Mouse (Mus musculus) stomach, postnatal 0 days (tissue): ENCODE measurements at regions not wholly inside any gene's neighbourhood (a gene's known extent, or its start where the extent isn't known, plus 50 kb on each side); places are given as distances from the start of the nearest gene placed in this dataset.

Source experiments
- ATAC-seq: fragments of 200-750 bp; cut with Nextera tagmentation; 2 replicates; pipeline ENCODE4 v1.8.0; 2017; ENCODE audit not compliant: low FRiP score, low TSS enrichment
- DNase-seq: peaks from one replicate; pipeline ENCODE4 v3.0.0-alpha.2; 2016; ENCODE audit warnings: low spot score
- H3K27ac ChIP-seq: fragments of 300-500 bp; sonication (generic); replicated peaks from 2 replicates; pipeline ENCODE4 v1.5.1; 2014; ENCODE audit warnings: mild to moderate bottlenecking, control low read depth
- H3K27me3 ChIP-seq: fragments of 300-500 bp; sonication (generic); 2 replicates; pipeline ENCODE4 v1.6.1; 2014; ENCODE audit warnings: low read length; ENCODE audit not compliant: control insufficient read depth, insufficient read depth
- H3K36me3 ChIP-seq: fragments of 300-500 bp; sonication (generic); 2 replicates; pipeline ENCODE4 v1.6.1; 2014; ENCODE audit warnings: low read length, mixed read lengths; ENCODE audit not compliant: control insufficient read depth, insufficient read depth
- H3K4me1 ChIP-seq: fragments of 300-500 bp; sonication (generic); replicated peaks from 2 replicates; pipeline ENCODE4 v1.6.1; 2014; ENCODE audit warnings: antibody characterized with exemption; ENCODE audit not compliant: control insufficient read depth, insufficient read depth
- H3K4me2 ChIP-seq: fragments of 300-500 bp; sonication (generic); replicated peaks from 2 replicates; pipeline ENCODE4 v1.6.1; 2014; ENCODE audit warnings: low read depth, mild to moderate bottlenecking, control low read depth, moderate library complexity
- H3K4me3 ChIP-seq: fragments of 300-500 bp; sonication (generic); 2 replicates; pipeline ENCODE4 v1.5.1; 2014; ENCODE audit warnings: low read depth, low read length, control low read depth
- H3K9ac ChIP-seq: fragments of 300-500 bp; sonication (generic); 2 replicates; pipeline ENCODE4 v1.6.1; 2014; ENCODE audit warnings: mild to moderate bottlenecking, low read length, control low read depth, mixed read lengths
- H3K9me3 ChIP-seq: fragments of 300-500 bp; sonication (generic); 2 replicates; pipeline ENCODE4 v1.6.1; 2016; ENCODE audit warnings: low read length; ENCODE audit not compliant: control insufficient read depth
- CTCF ChIP-seq: IDR thresholded peaks from 2 replicates; pipeline ENCODE4 v1.5.1; 2016; ENCODE audit warnings: antibody characterized with exemption, low read depth, mild to moderate bottlenecking, moderate library complexity
- EP300 ChIP-seq: optimal IDR thresholded peaks from 2 replicates; pipeline ENCODE3; 2016; ENCODE audit warnings: antibody characterized with exemption
- WGBS: fragments of 180-500 bp; shearing (Covaris S2); extraction: QIAGEN DNeasy Blood & Tissue Kit; methylation state at CpG from one replicate; pipeline ENCODE4 v1.1.7; 2014; 5-methylcytosine and 5-hydroxymethylcytosine counted together

DNA sequence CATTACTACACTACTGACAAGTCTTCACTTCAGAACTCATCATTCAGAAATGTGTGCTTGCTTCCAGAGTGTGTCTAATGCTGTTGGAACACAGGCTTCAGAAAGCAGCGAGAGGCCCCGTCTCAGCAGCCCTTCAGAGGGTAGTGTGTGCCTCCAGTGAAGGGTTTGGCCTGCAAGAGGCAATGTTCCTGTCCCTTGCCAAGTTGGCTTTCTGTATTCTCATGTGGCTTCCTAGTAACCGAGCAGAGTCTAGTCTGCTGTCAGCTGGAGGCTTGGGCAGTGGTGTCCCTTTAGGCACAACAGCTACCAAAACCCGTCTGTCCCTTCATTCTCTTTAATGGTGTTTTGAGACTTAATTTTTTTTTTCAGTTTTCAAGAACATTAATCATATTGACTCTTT is 173.3 kb upstream of the Col8a1 start:
- Histone ChIP-seq H3K9me3 (no peaks in the 10 kb centered on the region), H3K36me3 (no peaks in the 10 kb centered on the region), H3K4me2 (no peak overlapping the region), H3K27ac (no peak overlapping the region), H3K9ac (no peak overlapping the region), H3K4me3 (no peak overlapping the region), H3K4me1 (no peaks in the 10 kb centered on the region), H3K27me3 (no peaks in the 10 kb centered on the region)
- no peak for ATAC-seq
- WGBS = 80% methylated on average over 4 of the region's 4 CpGs
- TF ChIP-seq EP300 (no peak), CTCF (no peak)
- no peak for DNase-seq

DNA sequence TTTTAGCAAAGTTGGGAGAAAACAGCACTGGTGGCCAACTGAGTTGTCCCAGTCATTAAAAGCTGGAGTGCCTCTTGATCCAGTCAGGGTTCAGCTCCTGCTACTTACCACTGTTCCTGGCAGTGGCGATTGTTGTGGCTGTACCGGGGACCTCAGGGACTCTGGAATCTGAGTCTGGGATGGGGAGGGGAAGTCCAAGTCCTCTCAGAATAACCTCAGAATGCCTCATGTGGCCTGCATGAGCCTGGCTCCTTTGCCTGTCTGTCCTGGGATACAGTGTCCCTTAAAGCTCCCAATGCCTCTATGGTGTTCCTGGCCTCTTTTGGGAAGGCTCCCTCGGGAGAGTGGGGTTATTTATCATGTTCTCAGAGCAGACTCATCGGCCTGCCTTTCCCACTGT is 173.8 kb upstream of the Col8a1 start:
- H3K4me2 ChIP-seq = no peak overlapping the region
- no peaks in the 10 kb centered on the region for H3K36me3 ChIP-seq
- DNase-seq = no peak
- no peak for TF ChIP-seq EP300
- no peak for TF ChIP-seq CTCF
- H3K27me3 ChIP-seq = no peaks in the 10 kb centered on the region
- no peaks in the 10 kb centered on the region for H3K4me1 ChIP-seq
- no peak overlapping the region for H3K9ac ChIP-seq
- H3K27ac ChIP-seq = no peak overlapping the region
- H3K4me3 ChIP-seq = no peak overlapping the region
- no peak for ATAC-seq
- 48% methylated on average over 4 of the region's 4 CpGs for WGBS
- no peaks in the 10 kb centered on the region for H3K9me3 ChIP-seq

- Histone ChIP-seq H3K27me3 (no peaks in the 10 kb centered on the region), H3K9me3 (no peaks in the 10 kb centered on the region), H3K4me1 (no peaks in the 10 kb centered on the region), H3K9ac (no peak overlapping the region), H3K27ac (no peak overlapping the region), H3K36me3 (no peaks in the 10 kb centered on the region), H3K4me3 (no peak overlapping the region), H3K4me2 (no peak overlapping the region)
- 67% methylated on average over 12 of the region's 12 CpGs for WGBS
- no peak for ATAC-seq
- DNase-seq = no peak
- TF ChIP-seq CTCF (no peak), EP300 (no peak)
These were observed 174.7 kb upstream of the Col8a1 start for GRCm38 (mm10) chr16:57929151-57929764.

DNA sequence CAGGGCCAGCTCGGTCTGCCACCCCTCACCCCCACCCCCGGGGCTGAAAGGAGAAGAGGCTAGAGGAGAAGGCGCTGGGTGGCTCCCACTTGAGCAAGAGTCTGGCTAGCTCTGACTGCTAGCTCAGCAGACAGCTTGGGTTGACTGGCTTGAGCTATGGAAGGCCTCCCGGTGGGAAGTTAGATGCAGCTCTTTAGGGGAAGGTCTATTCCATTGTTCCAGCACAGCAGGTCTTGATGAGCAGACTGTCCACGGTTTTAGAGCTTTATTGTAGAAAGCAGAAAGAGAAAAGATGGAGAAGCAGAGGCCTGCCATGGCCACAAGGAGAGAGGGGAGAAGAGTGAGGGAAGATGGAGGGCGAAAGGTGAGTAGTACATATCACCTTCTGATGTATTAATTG is 190.9 kb upstream of the Col8a1 start:
- Histone ChIP-seq H3K4me3 (no peak overlapping the region), H3K27me3 (no peaks in the 10 kb centered on the region), H3K4me2 (no peak overlapping the region), H3K27ac (no peak overlapping the region), H3K4me1 (no peaks in the 10 kb centered on the region), H3K9ac (no peak overlapping the region), H3K9me3 (no peaks in the 10 kb centered on the region), H3K36me3 (no peaks in the 10 kb centered on the region)
- no peak for ATAC-seq
- 68% methylated on average over 6 of the region's 6 CpGs for WGBS
- DNase-seq = no peak
- TF ChIP-seq EP300 (no peak), CTCF (no peak)

DNA sequence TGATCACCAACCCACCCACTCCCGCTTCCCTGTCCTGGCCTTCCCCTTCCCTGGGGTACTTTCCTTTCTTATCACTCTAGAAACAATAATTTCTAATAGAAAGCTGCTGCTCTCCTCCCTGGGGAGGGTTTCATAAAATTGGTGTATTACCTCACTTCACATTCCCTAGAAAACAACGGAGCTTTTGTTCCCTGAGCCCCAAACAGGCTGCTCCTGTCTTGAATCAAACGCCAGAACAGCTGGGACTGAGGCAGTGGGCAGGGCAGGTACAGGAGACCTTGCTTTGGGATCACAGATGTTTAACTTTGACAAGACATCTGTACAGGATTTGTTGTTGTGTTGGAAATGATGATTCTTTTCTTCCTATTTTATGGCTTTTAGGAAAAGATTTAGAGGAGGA is 192.8 kb upstream of the Col8a1 start:
- 49% methylated on average over 3 of the region's 3 CpGs for WGBS
- DNase-seq = no peak
- Histone ChIP-seq H3K9me3 (no peaks in the 10 kb centered on the region), H3K27me3 (no peaks in the 10 kb centered on the region), H3K36me3 (no peaks in the 10 kb centered on the region), H3K4me2 (no peak overlapping the region), H3K9ac (no peak overlapping the region), H3K27ac (no peak overlapping the region), H3K4me1 (no peaks in the 10 kb centered on the region), H3K4me3 (no peak overlapping the region)
- no peak for ATAC-seq
- TF ChIP-seq EP300 (no peak), CTCF (no peak)

DNA sequence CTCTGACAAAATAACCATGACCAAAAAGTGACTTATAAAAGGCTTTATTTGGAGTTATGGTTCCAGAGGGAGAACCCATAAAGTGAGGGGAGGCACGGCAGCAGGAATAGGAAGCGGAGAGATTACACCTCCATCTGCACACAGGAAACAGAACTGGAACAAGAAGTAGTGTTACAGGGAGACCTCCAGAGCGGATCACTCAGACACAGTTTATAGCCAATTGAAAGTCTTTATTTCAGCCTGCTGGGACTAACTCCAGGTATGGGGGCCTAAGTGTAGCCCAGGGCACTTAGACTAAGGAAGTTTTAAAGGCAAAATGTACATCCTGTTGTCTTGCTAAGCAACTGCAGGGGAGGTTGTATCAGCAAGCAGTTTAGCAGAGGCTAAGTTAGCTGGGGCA is 195.1 kb upstream of the Col8a1 start:
- H3K27me3 ChIP-seq = no peaks in the 10 kb centered on the region
- DNase-seq (no peak), ATAC-seq (no peak)
- no peak overlapping the region for H3K9ac ChIP-seq
- H3K4me1 ChIP-seq = no peaks in the 10 kb centered on the region
- no peaks in the 10 kb centered on the region for H3K9me3 ChIP-seq
- 82% methylated on average over 3 of the region's 3 CpGs for WGBS
- no peak overlapping the region for H3K27ac ChIP-seq
- no peak overlapping the region for H3K4me3 ChIP-seq
- TF ChIP-seq CTCF (no peak), EP300 (no peak)
- no peaks in the 10 kb centered on the region for H3K36me3 ChIP-seq
- no peak overlapping the region for H3K4me2 ChIP-seq
